Mouse (Mus musculus) megakaryocyte, embryonic 14.5 days (primary cell): ENCODE results near the gene Ciao2a.

Experiments used
- FLI1 ChIP-seq: IDR thresholded peaks from 2 replicates; pipeline ENCODE4 v1.6.1; 2012; ENCODE audit warnings: low read length, inconsistent platforms, mixed read lengths
- GATA1 ChIP-seq: IDR thresholded peaks from 3 replicates; pipeline ENCODE4 v1.6.1; 2012; ENCODE audit warnings: mixed read lengths, low read length, inconsistent platforms, borderline replicate concordance

- TF ChIP-seq FLI1 (no peak), GATA1 (no peak)
Measured at GRCm38 (mm10) chr9:66105168-66105567, 21.2 kb upstream of the Ciao2a start.
